Mouse (Mus musculus) forebrain, embryonic 11.5 days (tissue): ENCODE data around the gene Eef1a2. TPM values are rescaled to one million over a fixed set of nuclear protein-coding genes. Genes with fewer than 3 reads are reported as not detected.

Source experiments
- ATAC-seq: fragments of 200-750 bp; cut with Nextera tagmentation; replicated peaks from 2 replicates; pipeline ENCODE4 v1.8.0; 2017; ENCODE audit warnings: moderate TSS enrichment; ENCODE audit not compliant: low FRiP score
- DNase-seq: peaks from one replicate; pipeline ENCODE4 v3.0.0-alpha.2; 2017; ENCODE audit warnings: low spot score
- H3K27ac ChIP-seq: fragments of 300-500 bp; sonication (generic); 2 replicates; pipeline ENCODE4 v1.5.1; 2014; ENCODE audit warnings: low read depth, low read length
- H3K27me3 ChIP-seq: fragments of 300-500 bp; sonication (generic); 2 replicates; pipeline ENCODE4 v1.6.1; 2014; ENCODE audit warnings: mild to moderate bottlenecking, low read length, mixed read lengths; ENCODE audit not compliant: control insufficient read depth, insufficient read depth
- H3K36me3 ChIP-seq: fragments of 300-500 bp; sonication (generic); 2 replicates; pipeline ENCODE4 v1.6.1; 2014; ENCODE audit warnings: mild to moderate bottlenecking, low read length, moderate library complexity, mixed read lengths; ENCODE audit not compliant: control insufficient read depth, insufficient read depth
- H3K4me1 ChIP-seq: fragments of 300-500 bp; sonication (generic); replicated peaks from 2 replicates; pipeline ENCODE4 v1.6.1; 2014; ENCODE audit warnings: low read length, mixed read lengths; ENCODE audit not compliant: control insufficient read depth, insufficient read depth
- H3K4me2 ChIP-seq: fragments of 300-500 bp; sonication (generic); 2 replicates; pipeline ENCODE4 v1.6.1; 2014; ENCODE audit warnings: low read depth, mild to moderate bottlenecking, low read length, moderate library complexity, mixed read lengths; ENCODE audit not compliant: severe bottlenecking
- H3K4me3 ChIP-seq: fragments of 300-500 bp; sonication (generic); 2 replicates; pipeline ENCODE4 v1.5.1; 2014; ENCODE audit warnings: low read depth, low read length
- H3K9ac ChIP-seq: fragments of 300-500 bp; sonication (generic); 2 replicates; pipeline ENCODE4 v1.6.1; 2014; ENCODE audit warnings: low read length
- H3K9me3 ChIP-seq: fragments of 300-500 bp; sonication (generic); 2 replicates; pipeline ENCODE4 v1.6.1; 2016; ENCODE audit warnings: low read length, mixed read lengths; ENCODE audit not compliant: control insufficient read depth
- WGBS: fragments of 180-500 bp; shearing (Covaris S2); extraction: QIAGEN DNeasy Blood & Tissue Kit; methylation state at CpG from one replicate; pipeline ENCODE4 v1.1.7; 2014; 5-methylcytosine and 5-hydroxymethylcytosine counted together
- polyA plus RNA-seq: library from polyadenylated mRNA; unstranded; fragments of >200 nt; fragmentation: Nextera tagmentation; extraction: Ambion mirVana; gene quantifications from 2 replicates; pipeline ENCODE4 v1.2.1, GENCODE M21; 2014

Eef1a2 gene
- polyA plus RNA-seq, 1 experiment from 2014 or later = 0.47 TPM

- Histone ChIP-seq H3K4me3 (no peak overlapping the region), H3K27ac (no peak overlapping the region), H3K4me2 (no peak overlapping the region), H3K9ac (no peak overlapping the region), H3K9me3 (no peaks in the 10 kb centered on the region), H3K4me1 (no peaks in the 10 kb centered on the region), H3K27me3 (no peaks in the 10 kb centered on the region), H3K36me3 (no peaks in the 10 kb centered on the region)
- ATAC-seq (no peak), DNase-seq (no peak)
- 79% methylated on average over 3 of the region's 3 CpGs for WGBS
Observed at GRCm38 (mm10) chr2:181178015-181178414, 21.2 kb upstream of the Eef1a2 start.

DNA sequence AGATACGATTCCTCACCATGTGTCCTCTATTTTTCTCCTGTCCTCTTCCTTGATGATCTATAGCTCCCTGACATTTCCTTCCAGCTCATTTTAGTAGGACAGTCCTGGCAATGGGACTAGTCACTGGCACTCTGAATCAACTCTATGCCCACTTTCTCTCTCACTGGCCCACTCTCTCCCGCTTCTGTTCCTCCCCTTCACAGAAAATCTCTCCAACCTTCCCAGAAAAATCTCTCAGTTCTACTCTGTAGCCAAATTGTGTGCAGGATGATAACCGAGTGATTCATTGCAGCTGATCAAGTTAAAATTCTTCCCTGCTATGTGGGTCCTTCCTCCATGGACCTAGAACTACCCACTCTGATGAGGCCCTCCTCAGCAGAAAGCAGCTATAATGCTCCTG lies 17.8 kb upstream of the Eef1a2 start:
- no peak for ATAC-seq
- H3K27ac ChIP-seq = no peak overlapping the region
- no peaks in the 10 kb centered on the region for H3K9me3 ChIP-seq
- H3K4me1 ChIP-seq = no peaks in the 10 kb centered on the region
- H3K4me3 ChIP-seq = no peak overlapping the region
- WGBS = 90% methylated on average over 3 of the region's 3 CpGs
- no peak overlapping the region for H3K9ac ChIP-seq
- DNase-seq = no peak
- H3K27me3 ChIP-seq = no peaks in the 10 kb centered on the region
- H3K4me2 ChIP-seq = no peak overlapping the region
- H3K36me3 ChIP-seq = no peaks in the 10 kb centered on the region

DNA sequence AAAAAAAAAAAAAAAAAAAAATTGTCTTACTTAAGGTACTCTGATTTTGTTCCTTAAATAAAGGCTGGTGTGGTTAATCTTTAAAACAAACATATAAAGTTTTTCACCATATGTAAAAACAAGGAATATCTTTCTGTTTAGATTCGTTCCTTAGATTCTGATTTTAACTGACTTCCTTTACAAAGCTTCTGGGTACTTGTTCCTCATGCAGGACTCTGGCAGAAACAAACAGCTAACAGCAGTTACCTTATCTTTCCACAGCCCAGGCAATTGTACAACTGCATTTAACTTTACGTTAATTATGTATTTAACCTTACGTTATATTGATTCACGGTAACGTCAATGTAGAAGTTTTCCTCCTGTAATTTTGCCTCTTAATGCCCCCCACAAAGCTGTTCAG lies 9.7 kb upstream of the Eef1a2 start:
- Histone ChIP-seq H3K36me3 (no peaks in the 10 kb centered on the region), H3K27me3 (no peaks in the 10 kb centered on the region), H3K4me3 (no peak overlapping the region), H3K4me1 (no peaks in the 10 kb centered on the region), H3K27ac (no peak overlapping the region), H3K4me2 (no peak overlapping the region), H3K9ac (no peak overlapping the region), H3K9me3 (no peaks in the 10 kb centered on the region)
- ATAC-seq = no peak
- WGBS = 89% methylated on average over 5 of the region's 5 CpGs
- DNase-seq = no peak

DNA sequence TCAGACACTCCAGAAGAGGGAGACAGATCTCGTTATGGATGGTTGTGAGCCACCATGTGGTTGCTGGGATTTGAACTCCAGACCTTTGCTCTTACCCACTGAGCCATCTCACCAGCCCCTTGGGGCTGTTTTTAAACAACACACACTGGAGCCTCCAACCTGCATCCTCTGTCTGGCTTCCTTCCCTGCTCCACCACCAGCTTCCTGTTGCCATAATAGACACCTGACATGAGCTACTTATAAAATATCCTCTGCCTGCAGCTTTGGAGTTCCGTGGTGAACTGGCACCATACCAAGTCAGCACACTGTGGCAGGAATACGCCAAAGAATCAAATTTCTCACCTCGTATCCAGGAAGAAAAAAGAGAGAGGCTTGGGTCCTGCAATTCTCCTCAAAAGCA lies 4.0 kb upstream of the Eef1a2 start:
- Histone ChIP-seq H3K4me2 (no peak overlapping the region), H3K9me3 (no peaks in the 10 kb centered on the region), H3K27me3 (peaks cover 12% of the 10 kb centered on the region), H3K4me1 (peaks cover 10% of the 10 kb centered on the region; the same call in 1 of the 2 replicates), H3K27ac (no peak overlapping the region), H3K4me3 (no peak overlapping the region), H3K9ac (no peak overlapping the region), H3K36me3 (no peaks in the 10 kb centered on the region)
- ATAC-seq = no peak
- 79% methylated on average over 4 of the region's 4 CpGs for WGBS
- DNase-seq = no peak

GRCm38 (mm10) chr2:181159771-181160170 lies 3.0 kb upstream of the Eef1a2 start:
- no peak overlapping the region for H3K27ac ChIP-seq
- no peak overlapping the region for H3K9ac ChIP-seq
- H3K4me3 ChIP-seq = no peak overlapping the region
- peaks cover 10% of the 10 kb centered on the region; the same call in 1 of the 2 replicates for H3K4me1 ChIP-seq
- WGBS = 2% methylated on average over 2 of the region's 2 CpGs
- H3K9me3 ChIP-seq = no peaks in the 10 kb centered on the region
- H3K4me2 ChIP-seq = 0 out of 2 replicates have a peak overlapping the region, but pooled peaks have one; percentile 9
- ATAC-seq = peak; percentile 84
- H3K27me3 ChIP-seq = peaks cover 16% of the 10 kb centered on the region
- DNase-seq = peak; percentile 65
- no peaks in the 10 kb centered on the region for H3K36me3 ChIP-seq

- H3K27me3 ChIP-seq = peaks cover 16% of the 10 kb centered on the region
- no peak overlapping the region for H3K4me2 ChIP-seq
- H3K9ac ChIP-seq = no peak overlapping the region
- H3K9me3 ChIP-seq = no peaks in the 10 kb centered on the region
- DNase-seq (no peak), ATAC-seq (no peak)
- H3K27ac ChIP-seq = no peak overlapping the region
- H3K36me3 ChIP-seq = no peaks in the 10 kb centered on the region
- H3K4me3 ChIP-seq = no peak overlapping the region
- 52% methylated on average over 7 of the region's 7 CpGs for WGBS
- H3K4me1 ChIP-seq = peaks cover 10% of the 10 kb centered on the region; the same call in 1 of the 2 replicates
Observed at GRCm38 (mm10) chr2:181159091-181159514, 2.3 kb upstream of the Eef1a2 start.

DNA sequence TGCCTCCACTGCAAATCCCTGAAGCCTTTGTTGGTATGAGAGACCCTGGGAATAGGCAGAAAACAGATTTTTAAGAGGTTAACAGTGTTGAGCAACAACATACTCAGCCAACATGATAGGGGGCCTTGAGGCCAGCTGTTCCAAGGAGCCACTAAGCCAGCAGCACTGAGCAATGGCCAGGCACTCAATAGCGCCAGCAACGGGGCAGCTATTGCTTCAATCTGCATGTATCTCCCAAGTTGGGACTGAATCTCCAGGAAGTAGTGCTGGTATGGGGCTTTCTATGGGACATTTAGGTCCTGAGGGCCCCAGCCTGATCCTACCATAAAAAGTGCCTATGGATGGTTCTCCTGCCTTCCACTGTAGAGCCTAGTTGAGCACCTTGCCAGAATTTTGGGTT lies 1.7 kb upstream of the Eef1a2 start:
- WGBS = 87% methylated on average over 2 of the region's 2 CpGs
- Histone ChIP-seq H3K27me3 (peaks cover 16% of the 10 kb centered on the region), H3K4me1 (peaks cover 10% of the 10 kb centered on the region; the same call in 1 of the 2 replicates), H3K9ac (no peak overlapping the region), H3K9me3 (no peaks in the 10 kb centered on the region), H3K27ac (no peak overlapping the region), H3K36me3 (no peaks in the 10 kb centered on the region), H3K4me2 (no peak overlapping the region), H3K4me3 (no peak overlapping the region)
- DNase-seq (no peak), ATAC-seq (no peak)

- Histone ChIP-seq H3K9ac (no peak overlapping the region), H3K27ac (no peak overlapping the region), H3K27me3 (peaks cover 16% of the 10 kb centered on the region), H3K9me3 (no peaks in the 10 kb centered on the region), H3K36me3 (no peaks in the 10 kb centered on the region), H3K4me1 (peaks cover 10% of the 10 kb centered on the region; the same call in 1 of the 2 replicates), H3K4me2 (no peak overlapping the region), H3K4me3 (no peak overlapping the region)
- ATAC-seq (no peak), DNase-seq (no peak)
- 78% methylated on average over 6 of the region's 6 CpGs for WGBS
Observed at GRCm38 (mm10) chr2:181157716-181158302, 995 bp upstream of the Eef1a2 start.

DNA sequence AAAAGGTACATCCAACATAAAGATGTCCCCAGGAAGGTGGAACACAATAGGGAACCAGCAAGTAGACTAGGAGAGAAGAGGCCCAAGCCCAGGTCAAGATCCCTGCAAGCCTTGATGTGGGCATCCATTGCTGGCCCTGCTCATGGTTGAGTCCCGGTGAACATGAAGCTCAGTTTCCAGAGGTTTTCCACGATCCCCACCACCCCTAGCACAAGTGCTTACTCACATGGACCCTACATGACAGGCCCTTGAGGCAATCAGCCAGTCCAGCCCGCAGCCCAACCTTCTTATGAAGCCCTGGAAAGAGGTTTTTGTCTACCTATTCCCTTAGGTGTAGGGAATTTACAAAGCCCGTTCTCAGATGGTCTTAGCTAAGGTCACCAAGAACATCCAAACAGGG lies 366 bp upstream of the Eef1a2 start:
- WGBS = 77% methylated on average over 4 of the region's 4 CpGs
- ATAC-seq (no peak), DNase-seq (no peak)
- Histone ChIP-seq H3K4me3 (peak overlapping the region; percentile 32; the same call in 1 of the 2 replicates), H3K4me2 (peak overlapping the region; percentile 61; the same call in 1 of the 2 replicates), H3K36me3 (no peaks in the 10 kb centered on the region), H3K4me1 (peaks cover 10% of the 10 kb centered on the region; the same call in 1 of the 2 replicates), H3K9ac (peak overlapping the region; percentile 55; the same call in 1 of the 2 replicates), H3K9me3 (no peaks in the 10 kb centered on the region), H3K27ac (no peak overlapping the region), H3K27me3 (peaks cover 16% of the 10 kb centered on the region)
